Mouse (Mus musculus) kidney, embryonic 14.5 days (tissue): Measurements from ENCODE around the gene Mpv17. TPM values are rescaled to one million over a fixed set of nuclear protein-coding genes. Genes with fewer than 3 reads are reported as not detected.

Experiments used
- ATAC-seq: fragments of 200-750 bp; cut with Nextera tagmentation; 2 replicates; pipeline ENCODE4 v1.8.0; 2017; ENCODE audit warnings: moderate number of reproducible peaks, mild to moderate bottlenecking, moderate TSS enrichment, moderate library complexity; ENCODE audit not compliant: low FRiP score, low TSS enrichment
- H3K27ac ChIP-seq: fragments of 300-500 bp; sonication (generic); 2 replicates; pipeline ENCODE4 v1.5.1; 2014; ENCODE audit warnings: low read depth, mild to moderate bottlenecking, low read length, moderate library complexity, mixed read lengths
- H3K27me3 ChIP-seq: fragments of 300-500 bp; sonication (generic); 2 replicates; pipeline ENCODE4 v1.6.1; 2014; ENCODE audit warnings: mild to moderate bottlenecking, low read length; ENCODE audit not compliant: control insufficient read depth, insufficient read depth
- H3K36me3 ChIP-seq: fragments of 300-500 bp; sonication (generic); 2 replicates; pipeline ENCODE4 v1.6.1; 2014; ENCODE audit warnings: low read length, mixed read lengths; ENCODE audit not compliant: control insufficient read depth, insufficient read depth
- H3K4me1 ChIP-seq: fragments of 300-500 bp; sonication (generic); 2 replicates; pipeline ENCODE4 v1.6.1; 2014; ENCODE audit warnings: low read length, mixed read lengths; ENCODE audit not compliant: control insufficient read depth, insufficient read depth
- H3K4me2 ChIP-seq: fragments of 300-500 bp; sonication (generic); replicated peaks from 2 replicates; pipeline ENCODE4 v1.6.1; 2014; ENCODE audit warnings: low read depth, mild to moderate bottlenecking, low read length
- H3K4me3 ChIP-seq: fragments of 300-500 bp; sonication (generic); 2 replicates; pipeline ENCODE4 v1.5.1; 2014; ENCODE audit warnings: mild to moderate bottlenecking, low read length
- H3K9ac ChIP-seq: fragments of 300-500 bp; sonication (generic); 2 replicates; pipeline ENCODE4 v1.6.1; 2014; ENCODE audit warnings: low read depth, mild to moderate bottlenecking, low read length, moderate library complexity
- H3K9me3 ChIP-seq: fragments of 300-500 bp; sonication (generic); 2 replicates; pipeline ENCODE4 v1.6.1; 2016; ENCODE audit warnings: low read length; ENCODE audit not compliant: control insufficient read depth
- WGBS: fragments of 180-500 bp; shearing (Covaris S2); extraction: QIAGEN DNeasy Blood & Tissue Kit; methylation state at CpG from one replicate; pipeline ENCODE4 v1.1.7; 2014; 5-methylcytosine and 5-hydroxymethylcytosine counted together
- polyA plus RNA-seq: library from polyadenylated mRNA; unstranded; fragments of >200 nt; fragmentation: Nextera tagmentation; extraction: Ambion mirVana; gene quantifications from 2 replicates; pipeline ENCODE4 v1.2.1, GENCODE M21; 2014

The Mpv17 gene
- polyA plus RNA-seq, 1 experiment from 2014 or later = 68.3 TPM

GRCm38 (mm10) chr5:31162462-31162861, 8.4 kb upstream of the Mpv17 start:
- H3K4me2 ChIP-seq = no peak overlapping the region
- peaks cover 97% of the 10 kb centered on the region for H3K36me3 ChIP-seq

GRCm38 (mm10) chr5:31153516-31154151, 417 bp downstream of the Mpv17 start:
- 34% methylated on average over 6 of the region's 6 CpGs for WGBS
- H3K36me3 ChIP-seq = peaks cover 29% of the 10 kb centered on the region
- H3K4me3 ChIP-seq = peak overlapping the region; percentile 58
- peak overlapping the region; percentile 65 for H3K9ac ChIP-seq
- no peak overlapping the region for H3K27ac ChIP-seq
- peak; percentile 30; the same call in 1 of the 2 replicates for ATAC-seq
- H3K4me1 ChIP-seq = peaks cover 5% of the 10 kb centered on the region
- H3K27me3 ChIP-seq = no peaks in the 10 kb centered on the region
- peak overlapping the region; percentile 80 for H3K4me2 ChIP-seq
- H3K9me3 ChIP-seq = no peaks in the 10 kb centered on the region

More at GRCm38 (mm10) chr5:31162462-31162861, 8.4 kb upstream of the Mpv17 start:
- ATAC-seq = no peak
- H3K4me3 ChIP-seq = no peak overlapping the region
- no peaks in the 10 kb centered on the region for H3K27me3 ChIP-seq
- H3K9me3 ChIP-seq = no peaks in the 10 kb centered on the region
- H3K4me1 ChIP-seq = no peaks in the 10 kb centered on the region
- no peak overlapping the region for H3K9ac ChIP-seq
- H3K27ac ChIP-seq = no peak overlapping the region

GRCm38 (mm10) chr5:31151746-31152145, 2.3 kb downstream of the Mpv17 start:
- H3K9me3 ChIP-seq = no peaks in the 10 kb centered on the region
- no peaks in the 10 kb centered on the region for H3K27me3 ChIP-seq
- no peak for ATAC-seq
- no peak overlapping the region for H3K4me2 ChIP-seq
- peaks cover 10% of the 10 kb centered on the region; the same call in 1 of the 2 replicates for H3K36me3 ChIP-seq
- peaks cover 5% of the 10 kb centered on the region for H3K4me1 ChIP-seq
- no peak overlapping the region for H3K27ac ChIP-seq
- H3K9ac ChIP-seq = no peak overlapping the region
- 89% methylated on average over 3 of the region's 3 CpGs for WGBS
- no peak overlapping the region for H3K4me3 ChIP-seq

- no peak overlapping the region for H3K27ac ChIP-seq
- no peaks in the 10 kb centered on the region for H3K27me3 ChIP-seq
- H3K9ac ChIP-seq = no peak overlapping the region
- H3K4me2 ChIP-seq = no peak overlapping the region
- peaks cover 5% of the 10 kb centered on the region for H3K4me1 ChIP-seq
- no peak for ATAC-seq
- no peaks in the 10 kb centered on the region for H3K9me3 ChIP-seq
- peaks cover 6% of the 10 kb centered on the region for H3K36me3 ChIP-seq
- WGBS = 95% methylated on average over 4 of the region's 4 CpGs
- H3K4me3 ChIP-seq = no peak overlapping the region
Measured at GRCm38 (mm10) chr5:31149781-31150180, 4.3 kb downstream of the Mpv17 start.

GRCm38 (mm10) chr5:31138968-31139425, 15.1 kb downstream of the Mpv17 start:
- H3K27ac ChIP-seq = no peak overlapping the region
- H3K4me1 ChIP-seq = no peaks in the 10 kb centered on the region
- no peak overlapping the region for H3K9ac ChIP-seq
- peaks cover 62% of the 10 kb centered on the region for H3K27me3 ChIP-seq
- peaks cover 12% of the 10 kb centered on the region for H3K36me3 ChIP-seq
- no peak overlapping the region for H3K4me2 ChIP-seq
- 14% methylated on average over 9 of the region's 9 CpGs for WGBS
- H3K4me3 ChIP-seq = peak overlapping the region; percentile 18; the same call in 1 of the 2 replicates
- H3K9me3 ChIP-seq = no peaks in the 10 kb centered on the region
- ATAC-seq = 0 out of 2 replicates have a peak, but pooled peaks have one; percentile 3

GRCm38 (mm10) chr5:31138241-31138967, 15.6 kb downstream of the Mpv17 start, which contains the start of gene Ucn:
Ucn (minus strand) TSS chr5:31138829.
- ATAC-seq = peak; percentile 61
- H3K27me3 ChIP-seq = peaks cover 65% of the 10 kb centered on the region
- peaks cover 10% of the 10 kb centered on the region for H3K36me3 ChIP-seq
- no peaks in the 10 kb centered on the region for H3K9me3 ChIP-seq
- WGBS = 1% methylated on average over 51 of the region's 52 CpGs
- peak within 1 kb of the TSS; percentile 38 for H3K4me2 ChIP-seq
- H3K4me3 ChIP-seq = peak within 1 kb of the TSS; percentile 18
- no peak within 1 kb of the TSS for H3K27ac ChIP-seq
- no peaks in the 10 kb centered on the region for H3K4me1 ChIP-seq
- no peak within 1 kb of the TSS for H3K9ac ChIP-seq

GRCm38 (mm10) chr5:31137658-31138057, 16.4 kb downstream of the Mpv17 start:
- H3K9me3 ChIP-seq = no peaks in the 10 kb centered on the region
- no peak overlapping the region for H3K27ac ChIP-seq
- 1% methylated on average over 13 of the region's 13 CpGs for WGBS
- peak overlapping the region; percentile 18; the same call in 1 of the 2 replicates for H3K4me3 ChIP-seq
- H3K27me3 ChIP-seq = peaks cover 67% of the 10 kb centered on the region
- H3K4me2 ChIP-seq = peak overlapping the region; percentile 38
- no peak overlapping the region for H3K9ac ChIP-seq
- H3K36me3 ChIP-seq = peaks cover 8% of the 10 kb centered on the region; the same call in 1 of the 2 replicates
- H3K4me1 ChIP-seq = no peaks in the 10 kb centered on the region
- ATAC-seq = no peak

GRCm38 (mm10) chr5:31136730-31137424, 17.2 kb downstream of the Mpv17 start:
- 2% methylated on average over 33 of the region's 33 CpGs for WGBS
- ATAC-seq = no peak
- peaks cover 8% of the 10 kb centered on the region; the same call in 1 of the 2 replicates for H3K36me3 ChIP-seq
- H3K4me1 ChIP-seq = no peaks in the 10 kb centered on the region
- H3K27ac ChIP-seq = no peak overlapping the region
- H3K9ac ChIP-seq = no peak overlapping the region
- H3K27me3 ChIP-seq = peaks cover 67% of the 10 kb centered on the region
- H3K4me3 ChIP-seq = peak overlapping the region; percentile 18
- no peaks in the 10 kb centered on the region for H3K9me3 ChIP-seq
- no peak overlapping the region for H3K4me2 ChIP-seq
